Mouse (Mus musculus): Measurements from ENCODE around the gene Abat.

DNA sequence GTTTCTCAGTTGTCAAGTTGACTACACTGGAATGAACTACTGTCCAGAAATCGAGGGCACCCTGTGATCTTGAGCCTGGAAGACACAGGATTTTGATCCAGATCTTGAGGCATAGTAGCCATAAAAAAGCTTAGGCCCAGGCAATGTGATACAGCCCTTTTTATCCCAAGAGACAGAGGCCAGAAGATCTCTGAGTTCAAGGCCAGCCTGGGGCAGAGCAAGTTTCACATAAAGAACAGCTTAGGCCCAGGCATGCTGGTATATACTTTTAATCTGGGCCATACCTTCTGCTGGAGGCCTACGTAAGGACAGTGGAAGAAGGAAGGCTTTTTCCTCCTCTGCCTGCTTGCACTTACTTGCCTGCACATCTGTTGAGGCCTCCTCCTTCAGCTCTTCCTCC lies 51.6 kb downstream of the Abat start:
- TF ChIP-seq CTCF (IDR thresholded peaks at IDR 0.05; ENCODE audit: borderline replicate concordance, insufficient read depth, low read length) (no peak), POLR2A (IDR thresholded peaks at IDR 0.05; ENCODE audit: low read depth, low read length) (no peak)
